Mouse (Mus musculus): ENCODE data around the gene Elovl5.

The Elovl5 gene

GRCm38 (mm10) chr9:77917074-77917621, at the start of gene Elovl5:
TSS of gene Elovl5 (plus strand) at chr9:77917364.
- DNase-seq, result peak; percentile 99

- no peak for DNase-seq
Measured at GRCm38 (mm10) chr9:77891501-77891900, 25.7 kb upstream of the Elovl5 start.

GRCm38 (mm10) chr9:77898551-77898950, 18.6 kb upstream of the Elovl5 start:
- DNase-seq, result no peak

- DNase-seq, result no peak
Measured at GRCm38 (mm10) chr9:77904133-77904532, 13.0 kb upstream of the Elovl5 start.

- peak; percentile 55 for DNase-seq
Measured at GRCm38 (mm10) chr9:77909572-77910269, 7.4 kb upstream of the Elovl5 start.

GRCm38 (mm10) chr9:77910270-77911240, 6.6 kb upstream of the Elovl5 start:
- peak; percentile 97 for DNase-seq

GRCm38 (mm10) chr9:77911508-77912229, 5.5 kb upstream of the Elovl5 start:
- DNase-seq, result peak; percentile 47

- DNase-seq, result no peak
Measured at GRCm38 (mm10) chr9:77912246-77912645, 4.9 kb upstream of the Elovl5 start.

GRCm38 (mm10) chr9:77914616-77915015, 2.5 kb upstream of the Elovl5 start:
- DNase-seq, result no peak

- no peak for DNase-seq
Measured at GRCm38 (mm10) chr9:77915791-77916190, 1.4 kb upstream of the Elovl5 start.

- DNase-seq, result no peak
Measured at GRCm38 (mm10) chr9:77917622-77918131, 513 bp downstream of the Elovl5 start.

GRCm38 (mm10) chr9:77918211-77918610, 1.0 kb downstream of the Elovl5 start:
- DNase-seq, result no peak

- DNase-seq, result no peak
Measured at GRCm38 (mm10) chr9:77918961-77919670, 2.0 kb downstream of the Elovl5 start.

GRCm38 (mm10) chr9:77920481-77920880, 3.3 kb downstream of the Elovl5 start:
- DNase-seq, result no peak

- DNase-seq, result no peak
Measured at GRCm38 (mm10) chr9:77921366-77922260, 4.4 kb downstream of the Elovl5 start.

- no peak for DNase-seq
Measured at GRCm38 (mm10) chr9:77923774-77924173, 6.6 kb downstream of the Elovl5 start.

- DNase-seq, result no peak
Measured at GRCm38 (mm10) chr9:77924199-77924598, 7.0 kb downstream of the Elovl5 start.

GRCm38 (mm10) chr9:77926151-77926550, 9.0 kb downstream of the Elovl5 start:
- no peak for DNase-seq

- no peak for DNase-seq
Measured at GRCm38 (mm10) chr9:77926911-77927310, 9.7 kb downstream of the Elovl5 start.

GRCm38 (mm10) chr9:77927431-77927830, 10.3 kb downstream of the Elovl5 start:
- DNase-seq, result no peak

GRCm38 (mm10) chr9:77928769-77929168, 11.6 kb downstream of the Elovl5 start:
- DNase-seq, result no peak

Measured in lung, postnatal 36 days (tissue).